Mouse (Mus musculus): ENCODE data around the gene Nepro.

DNA sequence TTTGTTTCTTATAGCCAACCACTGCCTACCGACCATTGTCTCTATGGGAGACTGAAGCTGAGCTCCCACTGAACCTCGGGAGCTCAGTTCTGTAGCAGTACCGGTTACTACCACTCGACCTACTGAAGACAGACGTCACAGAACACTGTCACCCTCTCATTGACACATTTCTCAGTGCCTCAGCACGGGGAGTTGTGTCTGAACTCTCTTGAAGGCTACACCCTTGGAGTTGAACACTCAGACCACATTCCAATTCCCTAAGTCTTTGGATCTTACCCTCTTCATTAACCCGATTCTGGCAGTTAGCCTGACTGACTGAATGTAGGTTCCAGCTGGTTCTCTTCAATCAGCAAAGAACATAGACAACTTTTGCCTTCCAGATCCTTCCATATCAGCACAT lies 4.8 kb upstream of the Nepro start:
- TF ChIP-seq CTCF (IDR thresholded peaks at IDR 0.05; ENCODE audit: low read depth, low read length): no peak
- TF ChIP-seq POLR2AphosphoS5 (IDR thresholded peaks at IDR 0.05; ENCODE audit: insufficient replicate concordance, low read depth, low read length): no peak
- no peak for TF ChIP-seq GATA1 (IDR thresholded peaks at IDR 0.05; ENCODE audit: borderline replicate concordance, low read length)
- no peak for TF ChIP-seq TAL1 (conservative IDR thresholded peaks at IDR 0.05; ENCODE audit: low read depth, low read length)
- TF ChIP-seq GATA2 (IDR thresholded peaks at IDR 0.05; ENCODE audit: borderline replicate concordance, low read depth, low read length): no peak
